Mouse (Mus musculus) liver, adult 2 months (tissue): ENCODE data around the gene Dnajc16.

Experiments
- CTCF ChIP-seq: fragments of 200-500 bp; IDR thresholded peaks from 2 replicates; pipeline ENCODE4 v1.5.1; 2011; ENCODE audit warnings: low read depth, low read length, control low read depth
- POLR2A ChIP-seq: fragments of 200-500 bp; IDR thresholded peaks from 2 replicates; pipeline ENCODE4 v1.6.1; 2011; ENCODE audit warnings: low read length, control low read depth; ENCODE audit not compliant: insufficient read depth; ENCODE audit errors: extremely low read depth

GRCm38 (mm10) chr4:141721961-141722360 is 68.8 kb downstream of the Dnajc16 start:
- TF ChIP-seq CTCF: no peak
- no peak for TF ChIP-seq POLR2A
